Mouse (Mus musculus): ENCODE data around the gene Ip6k1.

DNA sequence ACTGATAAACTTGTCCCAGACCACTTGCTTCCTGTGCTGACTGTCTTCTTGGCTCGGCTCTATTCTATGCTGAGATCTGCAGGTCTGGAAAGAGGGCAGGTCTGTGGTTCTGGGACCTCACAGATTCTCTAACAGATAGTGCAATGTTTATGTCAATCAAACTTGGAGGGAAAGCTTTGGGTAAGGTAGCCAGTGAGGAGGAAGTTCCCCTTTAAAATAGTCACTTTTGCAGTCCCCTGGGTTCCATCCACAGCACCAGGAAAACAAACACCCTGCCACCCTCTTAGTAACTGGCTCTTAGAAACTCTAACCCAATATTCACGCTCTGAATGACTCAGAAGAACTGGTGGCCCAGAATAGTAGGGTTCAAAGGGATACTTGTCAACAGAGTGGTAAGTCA lies 7.8 kb upstream of the Ip6k1 start:
- TF ChIP-seq POLR2A (IDR thresholded peaks at IDR 0.05; ENCODE audit: borderline replicate concordance, extremely low read depth, low read depth, low read length) (no peak), CTCF (IDR thresholded peaks at IDR 0.05; ENCODE audit: insufficient read depth, low read length) (no peak)

Data from lung, adult 2 months (tissue).